Mouse (Mus musculus) midbrain, embryonic 14.5 days (tissue): ENCODE measurements at regions not wholly inside any gene's neighbourhood (a gene's known extent, or its start where the extent isn't known, plus 50 kb on each side); places are given as distances from the start of the nearest gene placed in this dataset.
"Not testable (repeated sequence)": the region's sequence is repeated elsewhere in the genome, so short reads cannot be mapped to it uniquely, and the experiment has no call there.

Experiments used
- ATAC-seq: fragments of 200-750 bp; cut with Nextera tagmentation; 2 replicates; pipeline ENCODE4 v1.8.0; 2017; ENCODE audit warnings: moderate number of reproducible peaks, moderate library complexity; ENCODE audit not compliant: low FRiP score, low TSS enrichment
- DNase-seq: peaks from one replicate; pipeline ENCODE4 v3.0.0-alpha.2; 2015
- H3K27ac ChIP-seq: fragments of 300-500 bp; sonication (generic); replicated peaks from 2 replicates; pipeline ENCODE4 v1.5.1; 2014; ENCODE audit warnings: mild to moderate bottlenecking, low read depth, low read length, moderate library complexity
- H3K27me3 ChIP-seq: fragments of 300-500 bp; sonication (generic); 2 replicates; pipeline ENCODE4 v1.6.1; 2014; ENCODE audit warnings: low read length, control low read depth, mixed read lengths; ENCODE audit not compliant: control insufficient read depth, insufficient read depth
- H3K36me3 ChIP-seq: fragments of 300-500 bp; sonication (generic); 2 replicates; pipeline ENCODE4 v1.6.1; 2014; ENCODE audit warnings: low read length, control low read depth; ENCODE audit not compliant: control insufficient read depth, insufficient read depth
- H3K4me1 ChIP-seq: fragments of 300-500 bp; sonication (generic); 2 replicates; pipeline ENCODE4 v1.6.1; 2014; ENCODE audit warnings: mild to moderate bottlenecking, antibody characterized with exemption, low read length, control low read depth; ENCODE audit not compliant: control insufficient read depth, insufficient read depth
- H3K4me2 ChIP-seq: fragments of 300-500 bp; sonication (generic); 2 replicates; pipeline ENCODE4 v1.6.1; 2014; ENCODE audit warnings: mild to moderate bottlenecking, low read length, moderate library complexity
- H3K4me3 ChIP-seq: fragments of 300-500 bp; sonication (generic); replicated peaks from 2 replicates; pipeline ENCODE4 v1.5.1; 2014; ENCODE audit warnings: low read depth, low read length
- H3K9ac ChIP-seq: fragments of 300-500 bp; sonication (generic); replicated peaks from 2 replicates; pipeline ENCODE4 v1.6.1; 2014; ENCODE audit warnings: mild to moderate bottlenecking, low read length, moderate library complexity
- H3K9me3 ChIP-seq: fragments of 300-500 bp; sonication (generic); 2 replicates; pipeline ENCODE4 v1.6.1; 2016; ENCODE audit warnings: low read length, control low read depth, mixed read lengths; ENCODE audit not compliant: control insufficient read depth
- WGBS: fragments of 180-500 bp; shearing (Covaris S2); extraction: QIAGEN DNeasy Blood & Tissue Kit; methylation state at CpG from one replicate; pipeline ENCODE4 v1.1.7; 2014; 5-methylcytosine and 5-hydroxymethylcytosine counted together

DNA sequence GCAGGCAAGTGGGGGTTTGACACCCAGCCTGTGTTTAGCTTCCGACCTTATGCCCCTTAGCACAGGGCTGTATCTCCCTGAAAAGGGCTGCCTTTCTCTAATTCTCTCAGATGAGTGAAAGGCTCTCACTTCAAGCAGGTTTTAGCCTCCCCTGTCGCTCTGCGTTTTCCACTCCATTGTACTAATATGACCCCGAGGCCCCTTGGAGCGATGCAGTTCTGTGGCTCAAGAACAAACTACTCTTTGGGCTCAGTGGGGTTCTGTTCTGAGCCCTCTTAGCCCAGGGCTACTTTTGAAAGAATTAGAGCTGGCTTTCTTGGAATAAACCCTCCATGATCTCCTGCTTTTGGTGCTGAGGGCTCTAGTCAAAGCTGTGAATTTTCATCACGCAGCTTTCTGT lies 53.4 kb upstream of the Castor2 start:
- ATAC-seq (no peak), DNase-seq (no peak)
- H3K4me2 ChIP-seq = no peak overlapping the region
- H3K27me3 ChIP-seq = peaks cover 4% of the 10 kb centered on the region; the same call in 1 of the 2 replicates
- no peak overlapping the region for H3K9ac ChIP-seq
- H3K4me3 ChIP-seq = no peak overlapping the region
- WGBS = 15% methylated on average over 6 of the region's 6 CpGs
- H3K27ac ChIP-seq = no peak overlapping the region
- no peaks in the 10 kb centered on the region for H3K36me3 ChIP-seq
- H3K9me3 ChIP-seq = 0 out of 2 replicates have a peak, but pooled peaks cover 6% of the 10 kb centered on the region
- H3K4me1 ChIP-seq = no peaks in the 10 kb centered on the region

DNA sequence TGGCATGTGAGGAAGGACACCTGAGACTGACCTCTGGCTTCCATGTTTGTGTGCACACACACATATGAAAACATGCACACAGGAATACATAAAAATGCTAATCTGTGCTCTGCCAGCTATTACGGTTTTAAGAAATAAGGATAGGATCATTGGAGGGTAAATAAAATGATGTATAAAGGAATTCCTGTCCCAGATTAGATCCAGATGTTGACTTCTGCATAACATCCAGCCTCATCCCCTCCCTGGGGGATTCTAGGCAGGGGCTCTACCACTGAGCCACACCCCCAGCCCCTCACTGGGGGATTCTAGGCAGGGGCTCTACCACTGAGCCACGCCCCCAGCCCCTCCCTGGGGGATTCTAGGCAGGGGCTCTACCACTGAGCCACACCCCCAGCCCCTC lies 56.6 kb upstream of the Castor2 start:
- H3K27ac ChIP-seq, H3K4me1 ChIP-seq, H3K36me3 ChIP-seq, H3K4me3 ChIP-seq, H3K27me3 ChIP-seq, DNase-seq, H3K4me2 ChIP-seq, ATAC-seq, H3K9ac ChIP-seq, H3K9me3 ChIP-seq: not testable (repeated sequence)
- 88% methylated on average over 1 of the region's 2 CpGs for WGBS

DNA sequence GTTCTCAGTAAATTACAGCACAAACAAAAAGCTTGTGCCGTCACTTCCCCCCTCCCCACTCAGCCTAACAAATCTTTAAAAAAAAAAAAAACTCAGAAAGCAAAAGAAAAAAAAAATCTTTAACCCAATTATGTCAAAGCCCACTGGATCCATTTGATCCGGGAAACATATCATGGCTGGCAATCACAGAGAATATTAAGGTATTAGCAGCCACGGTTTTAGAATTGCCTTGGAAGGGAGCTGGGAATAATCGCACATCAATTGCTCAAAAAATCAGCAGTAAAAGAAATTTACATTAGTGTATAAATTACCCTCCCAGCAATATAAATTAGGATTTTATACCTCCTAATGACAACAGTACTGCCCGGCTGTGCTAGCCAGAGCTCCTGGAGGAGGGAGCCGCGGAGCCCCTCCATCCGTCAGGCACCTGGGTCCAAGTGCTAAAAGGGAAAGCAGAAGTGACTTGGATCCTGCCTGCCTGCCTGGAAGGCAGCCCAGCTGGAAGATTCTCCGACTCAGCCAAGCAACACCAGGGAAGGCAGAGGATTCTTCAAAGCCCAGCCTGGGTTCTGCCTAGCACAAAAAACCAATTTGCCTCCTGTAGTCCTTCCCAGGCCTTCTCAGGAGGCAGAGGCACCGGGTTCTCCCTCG lies 72.1 kb upstream of the Castor2 start:
- H3K9ac ChIP-seq = no peak overlapping the region
- 28% methylated on average over 11 of the region's 11 CpGs for WGBS

DNA sequence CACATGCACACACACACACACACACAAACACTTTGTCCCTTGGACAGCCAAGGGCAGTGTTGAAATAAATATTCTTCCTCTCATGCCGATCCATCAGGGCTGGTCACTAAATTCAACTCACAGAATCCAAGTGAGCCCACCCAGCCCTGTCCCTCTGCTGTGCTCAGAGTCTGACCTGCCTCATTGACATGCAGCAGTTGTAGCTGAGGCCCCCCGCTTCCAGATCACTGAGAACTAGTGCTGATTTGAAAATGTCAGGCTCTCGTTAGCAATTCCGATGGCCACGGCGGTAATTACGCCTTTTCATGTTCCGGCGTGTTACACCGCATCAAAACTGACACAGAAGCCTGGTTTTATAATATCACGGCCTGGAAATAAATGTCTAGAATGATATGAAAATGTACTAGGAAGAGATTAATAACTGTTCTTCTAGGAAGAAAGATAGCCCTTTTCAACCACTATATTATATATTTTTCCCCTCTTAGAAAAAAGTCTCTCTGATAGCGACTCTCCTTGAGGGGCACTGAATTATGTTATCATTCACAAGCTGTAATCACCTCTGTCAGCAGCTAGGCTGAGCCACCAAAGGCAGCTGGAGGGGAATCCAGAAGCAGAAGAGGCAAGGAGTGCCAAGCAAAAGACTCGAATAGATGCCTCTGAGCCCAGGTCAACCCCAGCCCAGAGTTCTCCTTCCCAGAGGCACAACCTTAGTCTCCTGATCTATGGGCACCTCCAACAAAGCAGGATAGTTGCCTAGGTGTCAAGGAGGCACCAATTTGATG lies 79.7 kb upstream of the Castor2 start:
- ATAC-seq (no peak), DNase-seq (peak; percentile 70)
- no peak overlapping the region for H3K9ac ChIP-seq
- no peaks in the 10 kb centered on the region for H3K27me3 ChIP-seq
- peak overlapping the region; percentile 12; the same call in 1 of the 2 replicates for H3K4me2 ChIP-seq
- peaks cover 16% of the 10 kb centered on the region for H3K4me1 ChIP-seq
- peak overlapping the region; percentile 47 for H3K27ac ChIP-seq
- no peaks in the 10 kb centered on the region for H3K36me3 ChIP-seq
- H3K9me3 ChIP-seq = no peaks in the 10 kb centered on the region
- 25% methylated on average over 13 of the region's 13 CpGs for WGBS
- no peak overlapping the region for H3K4me3 ChIP-seq

More for the DNA sequence above, 72.1 kb upstream of the Castor2 start:
- peak overlapping the region; percentile 56 for H3K27ac ChIP-seq
- H3K9me3 ChIP-seq = no peaks in the 10 kb centered on the region
- H3K36me3 ChIP-seq = no peaks in the 10 kb centered on the region
- DNase-seq (peak; percentile 69), ATAC-seq (no peak)
- H3K4me1 ChIP-seq = no peaks in the 10 kb centered on the region
- H3K27me3 ChIP-seq = no peaks in the 10 kb centered on the region
- peak overlapping the region; percentile 24 for H3K4me2 ChIP-seq
- H3K4me3 ChIP-seq = no peak overlapping the region

DNA sequence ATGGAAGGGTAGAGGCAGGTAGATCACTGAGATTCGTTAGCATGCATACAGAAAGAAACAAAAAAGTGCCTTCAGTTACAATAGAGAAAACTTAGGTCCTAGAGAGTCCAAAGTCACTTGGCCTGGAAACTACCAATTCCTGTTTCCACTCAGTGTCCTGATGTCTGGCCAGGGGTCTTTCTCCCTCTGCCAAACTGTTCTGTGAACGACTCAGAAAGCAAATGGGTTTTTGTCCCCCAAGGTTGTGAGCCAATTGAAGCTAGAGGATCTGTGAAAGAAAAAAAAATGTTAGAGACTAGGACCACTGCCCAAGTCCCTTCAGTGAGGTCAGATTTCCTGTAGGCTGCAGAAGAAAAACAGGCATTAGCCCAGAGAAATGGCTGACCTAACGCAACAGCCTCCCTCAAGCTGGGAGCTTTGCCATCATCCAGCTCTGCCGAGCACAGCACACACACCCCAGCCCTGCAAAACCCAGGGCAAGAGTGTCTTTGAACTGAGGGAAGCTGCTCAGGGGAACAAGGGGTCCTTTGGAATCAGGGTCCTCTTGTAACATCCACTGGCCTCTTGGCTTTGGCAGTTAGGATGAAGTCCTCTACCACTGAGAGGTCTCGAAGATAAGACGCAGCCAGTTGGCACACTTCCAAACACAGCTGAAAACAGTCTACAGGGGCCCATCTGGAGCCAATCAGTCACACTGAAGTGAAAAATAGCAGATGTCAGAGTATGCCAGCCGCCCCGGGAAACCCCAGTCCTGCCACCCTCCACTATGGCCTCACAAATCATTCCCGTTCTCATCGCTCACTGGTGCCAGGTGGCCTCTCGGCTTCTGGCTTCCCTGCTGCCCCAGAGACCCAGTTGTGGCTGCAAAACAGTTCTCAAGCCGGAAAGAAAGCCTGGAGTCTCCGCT lies 85.0 kb upstream of the Castor2 start:
- peak; percentile 85 for DNase-seq
- no peak overlapping the region for H3K9ac ChIP-seq
- no peaks in the 10 kb centered on the region for H3K36me3 ChIP-seq
- H3K27ac ChIP-seq = peak overlapping the region; percentile 37; the same call in 1 of the 2 replicates
- 30% methylated on average over 13 of the region's 13 CpGs for WGBS
- H3K27me3 ChIP-seq = no peaks in the 10 kb centered on the region
- ATAC-seq = peak; percentile 82; the same call in 1 of the 2 replicates
- no peak overlapping the region for H3K4me3 ChIP-seq
- peaks cover 13% of the 10 kb centered on the region for H3K4me1 ChIP-seq
- no peak overlapping the region for H3K4me2 ChIP-seq
- no peaks in the 10 kb centered on the region for H3K9me3 ChIP-seq

DNA sequence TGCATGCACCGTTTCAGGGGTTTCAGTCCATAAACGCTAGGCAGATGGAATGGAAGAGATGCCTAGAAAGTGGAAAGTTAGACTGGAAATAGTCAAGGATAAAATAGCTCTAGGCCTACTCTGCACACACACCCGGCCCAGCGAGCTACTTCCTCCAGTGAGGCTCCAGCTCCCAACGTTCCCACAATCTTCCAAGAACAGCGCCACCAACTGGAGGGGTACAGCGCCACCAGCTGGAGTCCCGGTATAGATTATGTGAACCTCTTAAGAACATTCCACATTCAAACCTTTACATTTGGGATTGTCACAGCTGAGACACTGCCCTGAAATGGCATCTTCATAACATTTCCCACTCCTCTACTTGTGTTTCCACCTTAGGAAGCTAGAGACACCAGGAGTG lies 86.3 kb upstream of the Castor2 start:
- Histone ChIP-seq H3K4me3 (no peak overlapping the region), H3K4me2 (no peak overlapping the region), H3K36me3 (no peaks in the 10 kb centered on the region), H3K9me3 (no peaks in the 10 kb centered on the region), H3K27me3 (no peaks in the 10 kb centered on the region; the same call in 1 of the 2 replicates), H3K4me1 (0 out of 2 replicates have a peak, but pooled peaks cover 10% of the 10 kb centered on the region), H3K27ac (no peak overlapping the region), H3K9ac (no peak overlapping the region)
- DNase-seq (no peak), ATAC-seq (no peak)
- WGBS = 82% methylated on average over 8 of the region's 8 CpGs

DNA sequence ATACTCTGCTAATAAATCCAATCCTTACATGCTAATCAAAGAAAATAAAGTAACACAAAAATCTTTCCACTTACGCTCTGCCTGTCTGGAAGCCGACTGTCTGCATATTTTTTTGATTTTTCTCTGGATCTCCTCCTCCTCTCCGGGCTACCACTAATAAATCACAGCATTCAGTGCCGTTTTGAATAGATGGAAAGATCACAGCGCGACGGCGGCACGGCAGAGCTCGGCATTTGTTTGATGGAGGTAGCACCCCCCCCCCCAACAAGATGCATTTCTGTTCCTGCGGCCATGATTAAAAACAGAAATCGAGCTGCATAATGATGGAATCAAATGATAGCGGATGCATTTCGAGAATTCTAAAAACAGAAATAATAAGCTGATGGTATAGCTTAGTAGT lies 89.7 kb upstream of the Castor2 start:
- H3K36me3 ChIP-seq = no peaks in the 10 kb centered on the region
- H3K4me1 ChIP-seq = peaks cover 12% of the 10 kb centered on the region
- H3K9me3 ChIP-seq = no peaks in the 10 kb centered on the region
- WGBS = 66% methylated on average over 14 of the region's 14 CpGs
- peak; percentile 23 for DNase-seq
- ATAC-seq = no peak
- H3K4me3 ChIP-seq = no peak overlapping the region
- H3K27me3 ChIP-seq = no peaks in the 10 kb centered on the region; the same call in 1 of the 2 replicates
- H3K27ac ChIP-seq = no peak overlapping the region
- no peak overlapping the region for H3K4me2 ChIP-seq
- H3K9ac ChIP-seq = no peak overlapping the region

DNA sequence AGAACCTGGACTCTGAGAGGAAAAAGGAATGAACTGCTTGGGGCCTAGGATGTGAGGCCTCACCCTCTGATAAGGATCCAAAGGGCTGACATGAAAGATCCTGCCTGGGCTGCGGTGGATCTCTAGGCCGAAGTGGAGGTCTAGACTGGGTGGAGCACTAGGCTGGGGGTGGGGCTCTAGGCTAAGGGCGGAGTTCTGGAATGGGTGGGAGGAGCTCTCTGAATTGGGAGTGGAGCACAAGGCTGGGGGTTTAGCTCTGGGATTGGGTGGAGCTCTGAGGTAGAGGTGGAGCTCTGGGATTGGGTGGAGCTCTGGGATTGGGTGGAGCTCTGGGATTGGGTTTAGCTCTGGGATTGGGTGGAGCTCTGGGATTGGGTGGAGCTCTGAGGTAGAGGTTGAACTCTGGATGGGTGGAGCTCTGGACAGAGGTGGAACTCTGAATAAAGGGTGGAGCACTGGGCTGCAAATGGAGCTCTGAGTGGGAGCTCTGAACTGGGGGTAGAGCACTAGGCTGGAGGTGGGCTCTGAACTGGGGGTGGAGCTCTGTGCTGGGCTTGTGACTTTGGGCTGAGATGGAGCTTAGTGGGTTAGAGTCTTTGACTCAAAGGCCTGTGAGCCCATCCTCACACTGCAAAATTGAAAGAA lies 92.3 kb upstream of the Castor2 start:
- Histone ChIP-seq H3K4me1 (peaks cover 7% of the 10 kb centered on the region), H3K9ac (no peak overlapping the region), H3K4me2 (no peak overlapping the region), H3K27ac (no peak overlapping the region), H3K36me3 (no peaks in the 10 kb centered on the region), H3K27me3 (no peaks in the 10 kb centered on the region; the same call in 1 of the 2 replicates), H3K9me3 (no peaks in the 10 kb centered on the region), H3K4me3 (no peak overlapping the region)
- ATAC-seq (peak; percentile 57; the same call in 1 of the 2 replicates), DNase-seq (no peak)
- 23% methylated on average over 3 of the region's 3 CpGs for WGBS
